Mouse (Mus musculus) adrenal gland (tissue): Measurements from ENCODE around the gene Itch.
"Not testable (repeated sequence)": the region's sequence is repeated elsewhere in the genome, so short reads cannot be mapped to it uniquely, and the experiment has no call there.

Experiments used
- intact Hi-C: fragments of 180-260 bp; cut with DNase I; formaldehyde crosslinking; loops from one replicate; pipeline ENCODE4 v1.15.1; 2025

Itch gene

DNA sequence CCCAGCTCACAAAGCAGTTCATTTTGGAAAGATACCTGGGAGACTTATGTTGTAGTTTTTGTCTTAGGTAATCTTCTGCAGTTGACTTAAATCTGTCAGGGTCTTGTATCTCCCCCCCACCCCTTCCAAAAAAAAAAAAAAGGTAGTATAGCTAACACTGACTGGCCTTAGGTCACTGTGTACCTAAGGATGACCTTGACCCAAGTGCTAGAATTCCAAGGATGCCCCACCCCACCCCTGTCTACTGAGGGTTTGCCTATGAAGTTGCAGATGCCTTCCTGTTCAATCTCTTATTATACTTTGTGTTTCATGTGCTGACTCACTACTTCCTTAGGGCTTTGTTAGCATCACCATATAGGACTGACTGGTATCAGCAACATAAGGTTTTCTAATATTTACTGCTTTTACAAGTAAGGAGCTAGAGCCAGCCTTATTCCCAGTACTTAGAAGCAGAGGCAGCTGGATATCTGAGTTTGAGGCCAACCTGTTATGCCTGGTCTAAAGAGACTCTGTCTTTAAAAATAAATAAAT is 8.8 kb downstream of the Itch start:
- intact Hi-C loops: no loop called here

DNA sequence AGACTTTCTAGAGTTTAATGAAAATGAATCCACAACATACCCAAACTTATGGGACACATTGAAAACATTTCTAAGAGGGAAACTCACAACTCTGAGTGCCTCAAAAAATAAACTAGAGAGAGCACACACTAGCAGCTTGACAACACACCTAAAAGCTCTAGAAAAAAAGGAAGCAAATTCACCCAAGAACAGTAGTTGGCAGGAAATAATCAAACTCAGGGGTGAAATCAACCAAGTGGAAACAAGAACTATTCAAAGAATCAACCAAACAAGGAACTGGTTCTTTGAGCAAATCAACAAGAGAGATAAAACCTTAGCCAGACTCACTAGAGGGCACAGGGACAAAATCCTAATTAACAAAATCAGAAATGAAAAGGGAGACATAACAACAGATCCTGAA is 16.0 kb downstream of the Itch start:
- intact Hi-C loops: not testable (repeated sequence)

DNA sequence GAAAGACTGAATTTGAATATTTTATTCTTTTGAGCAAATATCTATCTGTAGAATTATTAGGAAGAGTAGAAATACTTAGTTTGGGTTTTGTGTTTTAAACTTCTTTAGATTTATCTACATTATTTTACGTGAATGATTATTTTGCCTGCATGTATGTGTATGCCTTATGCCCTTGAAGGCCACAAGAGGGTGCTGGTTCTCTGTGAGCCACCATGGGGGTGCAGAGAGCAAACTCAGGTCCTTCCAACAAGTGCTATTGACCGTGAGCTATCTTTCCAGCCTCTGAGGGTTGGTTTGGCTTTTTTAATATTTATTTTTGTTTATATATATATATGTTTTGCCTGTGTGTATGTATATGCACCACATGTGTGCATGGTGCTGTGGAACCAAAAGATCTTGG is 74.1 kb downstream of the Itch start:
- intact Hi-C loops: no loop called here

DNA sequence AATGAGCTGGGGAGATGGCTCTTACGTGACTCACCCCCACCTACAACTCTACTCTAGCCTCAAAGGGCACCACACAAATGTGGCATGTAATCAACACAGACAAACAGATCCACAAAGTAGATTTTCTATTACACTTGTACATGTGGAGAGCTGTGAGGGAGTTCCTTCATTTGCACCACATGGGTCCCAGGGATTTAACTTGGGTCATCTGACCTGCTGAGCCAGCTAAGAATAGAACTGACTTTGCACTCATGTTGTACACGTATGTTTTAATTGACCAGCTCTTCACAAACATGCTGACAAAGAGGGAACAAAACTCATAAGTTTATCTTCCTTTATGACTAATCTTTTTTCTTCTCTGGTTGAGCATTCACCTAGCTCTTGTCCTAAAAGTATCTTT is 89.8 kb downstream of the Itch start:
- intact Hi-C loops: loop anchor here (5.0 kb wide), 1 partner anchor 41 kb away; no protein-coding TSS in a partner anchor

DNA sequence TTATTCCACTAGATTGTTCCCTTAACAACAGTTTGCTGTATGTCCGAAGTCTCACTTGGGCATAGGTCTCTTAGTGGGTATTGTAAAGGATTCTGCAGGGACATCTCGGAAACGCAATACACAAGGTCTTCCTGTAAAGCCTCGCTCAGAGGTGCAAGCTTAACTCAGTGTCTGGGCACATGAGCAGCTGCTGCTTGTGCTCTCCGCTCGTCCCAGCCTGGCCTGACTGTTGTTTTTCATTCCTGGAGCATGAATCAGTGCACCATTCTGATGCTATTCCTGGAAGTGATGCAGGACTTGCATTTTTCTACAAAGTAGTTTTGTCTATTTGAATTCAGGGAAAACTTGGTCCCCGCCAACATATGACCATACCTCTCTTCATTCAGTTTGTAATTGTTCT is 91.4 kb downstream of the Itch start:
- intact Hi-C loops: loop anchor here (5.0 kb wide), 1 partner anchor 42 kb away; no protein-coding TSS in a partner anchor

DNA sequence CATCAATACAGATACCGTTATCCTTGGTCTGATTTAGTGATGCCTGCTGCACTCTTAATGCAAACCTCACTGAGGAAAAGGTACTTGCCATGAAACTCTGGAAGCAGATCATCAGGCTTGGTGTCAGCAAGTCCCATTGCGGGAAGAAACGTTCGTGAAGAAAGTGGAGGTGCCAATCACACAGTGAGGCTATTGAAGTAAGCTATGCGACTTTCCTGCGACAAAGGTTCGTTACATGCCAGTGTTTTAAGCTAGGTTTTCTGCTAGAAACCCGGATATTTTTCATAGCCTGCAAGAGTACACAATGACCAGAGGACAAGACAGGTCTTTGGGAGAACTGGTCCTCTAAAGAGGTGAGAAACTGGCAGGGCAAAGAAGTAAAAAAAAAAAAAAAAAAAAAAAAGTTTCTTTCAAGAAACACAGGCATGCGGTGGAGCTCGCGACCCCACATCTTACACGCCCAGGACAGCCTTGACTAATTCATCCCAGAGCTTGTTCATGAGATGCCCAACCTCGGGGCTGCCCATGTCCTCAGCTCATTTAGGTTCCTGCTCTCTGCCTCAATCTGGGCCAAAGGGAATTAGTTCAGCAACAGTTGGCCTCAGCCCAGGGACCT is 102.5 kb downstream of the Itch start:
- intact Hi-C loops: no loop called here

DNA sequence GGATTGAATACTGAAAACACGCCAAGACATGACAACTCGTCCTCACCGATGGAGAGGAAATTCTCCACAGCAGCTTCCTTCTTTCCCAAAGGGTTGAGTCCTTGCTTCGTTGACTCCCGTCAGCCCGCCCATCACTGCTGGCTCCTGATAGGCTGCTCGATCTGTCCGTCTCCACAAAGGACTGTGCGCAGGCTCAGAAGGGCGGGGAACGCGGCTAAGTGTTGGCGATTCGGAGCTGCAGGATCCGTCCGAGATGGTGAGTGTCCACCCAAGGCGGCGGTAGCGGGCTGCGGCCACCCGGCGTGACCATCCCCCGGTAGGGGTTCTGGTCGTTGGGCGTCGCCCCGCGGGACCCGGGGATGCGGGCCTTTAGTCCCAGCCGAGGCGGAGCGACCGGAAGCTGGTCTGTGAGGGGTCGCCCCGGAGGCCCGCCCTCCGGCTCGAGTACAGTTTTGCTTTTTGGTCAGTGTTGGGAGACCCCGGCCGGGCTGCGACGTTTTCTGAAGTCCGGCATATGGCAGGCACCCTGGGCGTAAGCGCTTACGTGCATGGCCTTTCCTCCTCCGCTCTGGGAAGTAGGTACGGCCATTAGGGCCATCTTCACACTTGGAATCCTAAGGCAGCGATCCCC is 103.2 kb downstream of the Itch start, which contains the start of gene Dynlrb1:
Gene Dynlrb1 (plus strand): TSS at position 172 of the 631 bp plus-strand sequence.
- intact Hi-C loops: no loop called here

DNA sequence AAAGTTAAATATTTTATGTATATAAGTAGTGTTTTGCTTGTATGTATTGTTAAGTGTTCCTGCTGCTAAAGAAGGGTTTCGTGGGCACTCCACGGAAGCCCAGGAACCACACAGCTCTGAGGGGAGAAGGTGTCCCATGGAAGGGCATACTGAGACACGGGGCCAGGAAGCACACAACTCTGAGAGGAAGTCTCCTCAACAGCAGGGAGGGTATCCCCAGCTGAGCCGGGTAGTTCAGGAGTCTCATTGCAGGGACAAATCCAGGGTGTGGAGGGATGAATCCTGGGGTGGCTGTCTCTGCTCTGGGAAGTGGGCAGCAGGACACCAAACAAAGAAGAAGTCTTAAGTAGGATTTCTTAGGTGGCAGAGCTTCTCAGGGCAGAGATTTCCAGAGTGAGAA is 104.0 kb downstream of the Itch start:
- intact Hi-C loops: no loop called here

DNA sequence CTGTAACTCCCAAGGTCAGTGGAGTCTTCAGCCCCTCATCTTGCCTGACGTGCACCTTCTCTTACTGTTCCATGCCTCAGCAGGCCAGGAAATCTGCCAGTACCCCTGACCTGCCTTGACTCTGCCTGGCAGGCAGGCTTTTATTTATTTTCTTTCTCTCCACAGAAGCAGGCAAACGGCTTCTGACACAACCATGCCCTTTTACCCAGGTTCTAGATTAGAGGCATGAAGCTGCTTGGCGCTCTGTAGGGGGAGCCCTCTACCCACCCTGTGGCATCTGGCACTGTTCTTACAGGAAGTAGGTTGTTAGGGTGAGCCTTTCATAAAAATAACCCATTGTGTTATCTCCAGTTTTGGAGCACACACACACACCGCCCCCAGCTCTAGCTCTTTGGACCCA is 107.6 kb downstream of the Itch start:
- intact Hi-C loops: loop anchor here (5.0 kb wide), 1 partner anchor 36 kb away; the partner anchor contains the start of gene Map1lc3a

DNA sequence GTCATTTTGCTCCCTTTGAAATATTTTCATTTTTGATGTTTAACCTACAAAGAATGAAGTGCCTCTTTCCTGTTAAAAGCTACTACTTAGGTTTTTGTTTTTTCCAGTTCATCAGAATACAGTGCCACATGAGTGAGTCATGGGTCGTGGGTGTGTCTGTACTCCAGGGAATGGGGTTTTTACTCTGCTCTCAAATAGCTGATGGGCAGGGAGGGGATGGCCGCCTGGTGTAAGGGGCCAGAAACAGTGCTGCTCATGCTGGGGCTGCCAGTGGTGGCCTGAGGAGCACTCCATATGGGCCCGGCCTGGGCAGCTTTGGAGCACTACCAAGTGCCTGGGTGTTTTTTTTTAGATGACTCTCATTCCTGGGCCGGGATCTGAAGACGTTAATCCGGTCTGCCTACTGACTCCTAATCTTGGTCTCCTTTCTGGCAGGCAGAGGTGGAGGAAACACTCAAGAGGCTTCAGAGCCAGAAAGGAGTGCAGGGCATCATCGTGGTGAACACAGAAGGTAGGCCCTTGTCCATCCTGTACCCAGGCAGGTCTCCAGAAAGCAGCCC is 109.1 kb downstream of the Itch start:
- intact Hi-C loops: loop anchor here (5.0 kb wide), 1 partner anchor 35 kb away; the partner anchor contains the start of gene Map1lc3a

DNA sequence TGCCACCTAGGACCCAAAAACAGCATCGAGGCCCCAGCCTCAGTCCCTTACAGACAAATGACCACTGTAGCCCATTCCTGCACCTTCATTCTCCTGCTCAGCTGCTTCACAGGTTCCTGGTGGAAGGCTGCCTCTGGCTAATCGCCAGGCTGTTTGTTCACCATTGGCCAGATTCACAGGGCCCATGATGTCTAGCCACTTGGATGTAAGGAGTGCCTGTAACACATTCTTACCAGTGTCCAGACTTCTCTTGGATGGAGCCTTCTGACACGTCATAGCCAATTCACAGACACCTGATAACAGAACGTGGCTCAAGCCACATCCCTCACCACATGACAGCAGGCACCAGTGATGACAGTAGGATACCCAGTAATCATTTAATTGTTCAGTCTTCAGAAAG is 112.9 kb downstream of the Itch start:
- intact Hi-C loops: no loop called here

DNA sequence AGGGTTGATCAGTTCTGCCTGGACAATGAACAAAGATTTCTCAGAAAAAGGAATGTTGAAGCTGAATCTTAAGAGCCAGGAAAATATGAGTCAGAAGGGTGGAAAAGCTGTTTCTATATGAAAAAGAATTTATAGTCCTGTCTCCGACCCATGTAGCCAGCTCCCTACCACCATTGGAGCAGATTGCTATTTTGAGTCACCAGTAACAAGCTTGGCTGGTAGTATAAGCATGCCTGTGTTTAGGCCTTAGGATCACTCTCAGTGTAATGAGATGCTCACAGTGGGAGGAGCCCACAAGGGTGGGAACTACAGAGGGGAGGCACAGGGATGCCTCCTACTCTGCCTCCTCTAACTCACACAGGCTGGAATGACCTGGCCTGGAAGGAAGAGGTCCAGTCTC is 114.9 kb downstream of the Itch start:
- intact Hi-C loops: no loop called here

DNA sequence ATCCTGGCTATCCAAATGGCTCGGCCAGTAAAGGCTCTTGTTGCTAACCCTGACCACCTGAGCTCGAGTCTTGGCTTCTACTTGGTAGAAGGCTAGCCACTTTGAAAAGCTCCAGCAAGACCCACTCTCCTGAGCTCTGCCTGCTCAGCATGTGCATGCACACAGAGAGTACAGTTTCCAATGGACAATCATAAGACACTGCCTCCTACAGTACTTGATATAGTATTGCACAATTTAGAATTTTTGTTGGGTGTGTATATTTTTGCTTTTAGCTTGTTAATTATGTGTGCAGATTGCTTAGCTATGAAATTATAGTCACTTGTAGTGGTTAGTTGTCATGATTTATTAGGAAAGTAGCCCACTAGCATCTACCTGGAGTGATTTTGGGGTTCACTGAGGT is 115.4 kb downstream of the Itch start:
- intact Hi-C loops: no loop called here

DNA sequence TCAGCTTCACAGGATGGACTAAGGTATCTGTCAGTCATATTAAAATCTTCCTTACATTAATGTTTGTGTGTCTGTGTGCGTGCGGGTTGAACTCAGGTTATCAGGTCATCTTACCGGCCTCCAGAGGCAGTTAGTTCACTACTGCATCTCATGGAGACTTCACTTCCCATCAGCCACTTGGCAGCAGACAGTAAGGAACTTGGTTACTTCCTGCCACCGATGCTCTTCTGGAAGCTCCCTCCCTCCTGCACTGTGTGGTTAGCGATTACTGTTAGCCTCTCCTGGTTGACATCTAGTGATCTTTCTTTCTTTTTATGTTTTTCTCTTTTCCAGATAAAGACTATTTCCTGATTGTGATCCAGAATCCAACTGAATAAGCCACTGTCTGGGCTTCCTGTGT is 116.3 kb downstream of the Itch start:
- intact Hi-C loops: no loop called here

DNA sequence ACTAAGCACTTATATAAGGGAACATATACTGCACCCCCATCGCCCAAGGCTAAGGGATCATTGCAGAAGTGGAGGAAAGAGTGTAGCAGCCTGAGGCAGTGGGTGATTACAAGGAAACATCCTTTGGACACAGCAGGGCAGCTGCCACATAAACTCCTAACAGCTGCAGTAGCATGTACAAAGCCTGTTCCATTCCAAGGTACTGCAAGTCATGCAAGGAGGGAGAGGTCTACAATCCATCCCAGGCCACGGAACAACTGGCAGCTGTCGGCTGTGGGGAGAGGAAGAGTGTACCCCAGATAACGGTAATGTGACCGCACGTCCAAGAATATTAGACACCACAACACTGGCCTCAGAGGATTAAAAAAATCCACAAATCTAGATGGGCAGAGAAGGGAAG is 132.2 kb downstream of the Itch start:
- intact Hi-C loops: no loop called here

DNA sequence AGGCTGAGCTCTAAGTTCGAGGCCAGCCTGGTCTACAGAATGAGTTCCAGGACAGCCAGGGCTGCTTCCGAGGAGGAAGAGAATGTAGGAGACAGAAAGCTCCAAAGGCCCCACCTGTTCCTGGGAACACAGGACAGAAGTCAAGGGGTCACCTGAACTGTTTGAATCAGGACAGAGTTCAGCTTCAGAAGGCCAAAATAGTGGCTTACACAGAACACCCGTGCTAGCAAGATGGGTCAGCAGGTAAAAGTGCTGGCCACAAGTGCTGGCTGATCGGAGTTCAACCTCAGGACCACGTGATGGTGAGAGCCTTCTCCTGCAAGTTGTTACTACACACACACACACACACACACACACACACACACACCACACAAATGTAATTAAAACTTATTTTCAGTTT is 133.6 kb downstream of the Itch start:
- intact Hi-C loops: no loop called here

DNA sequence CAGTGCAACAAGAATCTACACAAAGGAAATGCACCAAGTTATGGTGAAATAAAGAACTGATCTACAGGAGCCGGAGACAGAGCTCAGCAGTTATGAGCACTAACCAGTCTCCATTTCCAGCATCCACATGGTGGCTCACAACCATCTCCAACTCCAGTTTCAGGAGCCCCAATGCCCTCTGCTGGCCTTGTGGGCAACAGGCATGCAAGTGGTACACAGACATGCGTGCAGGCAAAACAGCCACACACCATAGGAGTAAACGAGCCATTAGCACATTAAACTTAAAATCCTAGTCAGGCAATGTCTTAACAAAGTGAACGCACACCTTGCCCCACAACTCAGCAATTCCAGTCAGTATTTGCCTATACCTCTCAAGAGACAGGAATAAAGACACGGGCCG is 138.6 kb downstream of the Itch start:
- intact Hi-C loops: no loop called here

DNA sequence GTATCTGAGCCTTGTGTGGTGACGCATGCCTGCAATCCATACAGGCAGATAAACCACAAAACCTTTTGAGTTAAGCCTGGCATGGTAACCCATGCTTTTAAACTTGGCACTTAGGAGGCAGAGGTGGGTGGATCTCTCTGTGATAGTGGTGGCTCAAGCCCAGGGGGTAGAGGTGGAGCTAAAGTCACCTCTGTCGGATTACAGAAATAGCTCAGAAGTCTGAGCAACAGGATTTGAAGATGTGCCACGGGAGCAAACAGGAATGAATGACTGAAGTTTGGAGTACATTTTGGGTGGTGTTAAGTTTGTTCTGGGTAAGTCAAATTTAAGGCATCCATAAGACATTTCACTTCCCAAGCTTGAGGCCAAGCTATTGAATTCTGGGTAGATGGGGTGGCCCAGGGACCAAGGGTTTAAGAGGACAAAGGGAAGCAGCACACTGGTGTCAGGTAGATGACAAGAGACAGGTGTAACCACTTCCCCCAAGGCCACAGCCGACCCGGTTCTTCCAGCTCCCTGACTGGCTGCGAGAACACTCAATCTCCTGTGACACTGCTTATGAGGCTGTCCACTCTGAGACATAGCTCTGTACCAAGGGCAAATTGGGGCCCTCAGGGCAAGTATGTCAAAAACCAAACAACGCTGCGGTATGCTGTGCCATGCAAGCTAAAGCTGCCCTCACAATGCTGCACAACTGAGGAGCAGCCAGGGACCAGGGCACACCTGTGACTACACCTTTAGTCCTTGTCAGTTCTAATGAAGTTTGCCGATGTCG is 139.3 kb downstream of the Itch start:
- intact Hi-C loops: no loop called here

DNA sequence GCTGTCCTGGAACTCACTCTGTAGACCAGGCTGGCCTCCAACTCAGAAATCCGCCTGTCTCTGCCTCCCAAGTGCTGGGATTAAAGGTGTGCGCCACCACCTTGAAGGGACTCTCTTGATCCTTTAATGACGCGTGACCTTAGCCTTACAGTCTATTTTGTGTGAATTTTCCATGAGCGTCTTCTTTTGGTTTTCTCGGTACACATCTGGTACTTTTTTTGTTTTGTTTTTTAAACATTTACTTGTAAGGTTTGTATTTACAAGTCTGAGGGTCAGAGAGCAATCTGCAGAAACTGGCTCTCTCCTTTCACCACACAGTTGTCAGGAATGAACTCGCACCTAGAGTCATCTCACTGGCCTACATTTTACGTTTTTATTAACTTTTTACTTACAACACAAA is 140.3 kb downstream of the Itch start:
- intact Hi-C loops: no loop called here

DNA sequence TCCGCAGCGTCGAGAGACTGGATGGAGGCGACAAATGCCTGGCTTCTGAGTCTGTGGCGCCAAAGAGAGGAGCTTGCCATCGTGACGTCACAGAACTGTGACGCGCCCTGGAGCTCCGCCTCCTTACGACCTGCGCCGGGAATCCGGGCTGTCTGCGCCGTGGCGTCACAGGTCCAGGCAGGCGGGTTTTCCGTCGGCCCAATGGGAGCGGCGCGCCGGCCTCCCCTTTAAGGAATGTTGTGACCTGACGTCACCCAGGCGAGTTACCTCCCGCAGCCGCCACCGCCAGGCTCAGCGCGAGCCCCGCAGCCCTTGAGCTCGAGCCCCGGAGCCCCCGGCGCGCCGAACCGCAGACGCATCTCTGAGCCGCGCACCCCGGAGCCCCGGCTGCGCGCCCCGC is 142.9 kb downstream of the Itch start, which contains the start of gene Map1lc3a:
Gene Map1lc3a (plus strand): TSS at position 103 of the 400 bp plus-strand sequence.
- intact Hi-C loops: loop anchor here (5.0 kb wide), 1 partner anchor 34 kb away; no protein-coding TSS in a partner anchor
